11 mouse cellular contexts compared by ENCODE assay signal in genomic region chr6:114087106-114087505, GRCm38 (mm10). TPM values are rescaled to one million over a fixed set of nuclear protein-coding genes. Genes with fewer than 3 reads are reported as not detected.
DNase-seq lines count a peak whose midpoint lies in the region; ATAC-seq and TF ChIP-seq lines count a peak whose summit lies in the region.
"Had no signal": no experiment of that assay in that cellular context is flagged by ENCODE, and none has a peak within 500 bp of the region (broad histone marks: within the 10 kb centered on the region; RNA-seq: fewer than 3 reads in every experiment).

No protein-coding gene starts in this region.

- H3K4me3 ChIP-seq in intestine, embryonic 14.5 days (ENCODE audit: low read depth, low read length) = no peak overlapping the region
- no peak overlapping the region for H3K4me3 ChIP-seq in intestine, embryonic 15.5 days (replicated peaks)
- no peak overlapping the region for H3K4me3 ChIP-seq in limb, embryonic 11.5 days (ENCODE audit: low read depth, low read length)
- no peak overlapping the region for H3K4me3 ChIP-seq in layer of hippocampus, adult 2 months
- H3K4me3 ChIP-seq: liver, embryonic 15.5 days had no signal

- H3K36me3 ChIP-seq in intestine, embryonic 14.5 days (ENCODE audit: control insufficient read depth, insufficient read depth, low read length) = no peaks in the 10 kb centered on the region
- H3K36me3 ChIP-seq in intestine, embryonic 15.5 days = no peaks in the 10 kb centered on the region
- no peaks in the 10 kb centered on the region for H3K36me3 ChIP-seq in limb, embryonic 11.5 days (ENCODE audit: control insufficient read depth, insufficient read depth, low read length)
- H3K36me3 ChIP-seq: liver, embryonic 15.5 days had no signal

- no peak overlapping the region for H3K9ac ChIP-seq in intestine, embryonic 14.5 days (ENCODE audit: low read length)
- H3K9ac ChIP-seq in intestine, embryonic 15.5 days = no peak overlapping the region
- no peak overlapping the region for H3K9ac ChIP-seq in limb, embryonic 11.5 days (ENCODE audit: low read length)
- H3K9ac ChIP-seq: liver, embryonic 15.5 days had no signal

- H3K27ac ChIP-seq in intestine, embryonic 14.5 days (ENCODE audit: low read depth) = no peak overlapping the region
- no peak overlapping the region for H3K27ac ChIP-seq in intestine, embryonic 15.5 days
- H3K27ac ChIP-seq in limb, embryonic 11.5 days (replicated peaks; ENCODE audit: low read depth, low read length) = no peak overlapping the region
- H3K27ac ChIP-seq in layer of hippocampus, adult 2 months = no peak overlapping the region
- H3K27ac ChIP-seq: liver, embryonic 15.5 days had no signal

- no peak for TF ChIP-seq CTCF in layer of hippocampus, adult 2 months (conservative IDR thresholded peaks at IDR 0.05)

- DNase-seq in intestine, embryonic 14.5 days (ENCODE audit: low spot score) = peak; percentile 89
- peak; percentile 65 for DNase-seq in ES-CJ7 (ENCODE audit: low read depth, low spot score)
- DNase-seq in adrenal gland, postnatal 25 days = peak; percentile 35
- DNase-seq in limb, embryonic 11.5 days (ENCODE audit: low spot score) = peak; percentile 86
- DNase-seq in layer of hippocampus, adult 2 months (ENCODE audit: low spot score in 2 of 2) = no peak
- DNase-seq in right cerebral cortex, postnatal 14 days = no peak
- DNase-seq: gastrocnemius, postnatal 36 days; right cerebral cortex, postnatal 4 days had no signal

- no peaks in the 10 kb centered on the region for H3K4me1 ChIP-seq in intestine, embryonic 14.5 days (replicated peaks; ENCODE audit: control insufficient read depth, insufficient read depth, low read length)
- H3K4me1 ChIP-seq in intestine, embryonic 15.5 days (replicated peaks) = no peaks in the 10 kb centered on the region
- H3K4me1 ChIP-seq in limb, embryonic 11.5 days (ENCODE audit: control insufficient read depth, insufficient read depth, low read length) = no peaks in the 10 kb centered on the region
- H3K4me1 ChIP-seq: liver, embryonic 15.5 days had no signal

- no peak overlapping the region for H3K4me2 ChIP-seq in intestine, embryonic 14.5 days (ENCODE audit: low read length)
- H3K4me2 ChIP-seq in intestine, embryonic 15.5 days (replicated peaks) = no peak overlapping the region
- H3K4me2 ChIP-seq in limb, embryonic 11.5 days (ENCODE audit: low read depth, severe bottlenecking) = no peak overlapping the region
- H3K4me2 ChIP-seq: liver, embryonic 15.5 days had no signal

- no peaks in the 10 kb centered on the region for H3K27me3 ChIP-seq in intestine, embryonic 14.5 days (replicated peaks; ENCODE audit: control insufficient read depth, insufficient read depth, low read length)
- H3K27me3 ChIP-seq in intestine, embryonic 15.5 days (replicated peaks) = peaks cover 3% of the 10 kb centered on the region; the same call in 1 of the 2 replicates
- H3K27me3 ChIP-seq in limb, embryonic 11.5 days (ENCODE audit: control insufficient read depth, insufficient read depth, low read length) = 0 out of 2 replicates have a peak, but pooled peaks cover 3% of the 10 kb centered on the region
- H3K27me3 ChIP-seq: liver, embryonic 15.5 days had no signal

- 17% methylated on average over 7 of the region's 7 CpGs for WGBS in intestine, embryonic 14.5 days
- 22% methylated on average over 7 of the region's 7 CpGs for WGBS in intestine, embryonic 15.5 days
- WGBS in limb, embryonic 11.5 days = 19% methylated on average over 7 of the region's 7 CpGs

- no peaks in the 10 kb centered on the region for H3K9me3 ChIP-seq in intestine, embryonic 14.5 days (ENCODE audit: control insufficient read depth, low read length)
- H3K9me3 ChIP-seq in intestine, embryonic 15.5 days = no peaks in the 10 kb centered on the region
- H3K9me3 ChIP-seq in limb, embryonic 11.5 days (ENCODE audit: control insufficient read depth, low read length) = no peaks in the 10 kb centered on the region
- H3K9me3 ChIP-seq: liver, embryonic 15.5 days had no signal

- ATAC-seq in intestine, embryonic 14.5 days (replicated peaks; ENCODE audit: low FRiP score, low TSS enrichment, low read depth) = no peak
- no peak for ATAC-seq in intestine, embryonic 15.5 days
- ATAC-seq in limb, embryonic 11.5 days (ENCODE audit: insufficient number of reproducible peaks, low FRiP score, low TSS enrichment, low read depth) = no peak
- ATAC-seq in megakaryocyte-erythroid progenitor cell, adult 5-6 weeks (replicated peaks; ENCODE audit: low FRiP score, low TSS enrichment, poor library complexity, severe bottlenecking) = no peak

RNA-seq across cellular contexts. Expression of gene Slc6a11, which starts 43.9 kb away (rescaled TPM):
- polyA plus RNA-seq in intestine, embryonic 14.5 days (2014; fragmentation: Nextera tagmentation; extraction: Ambion mirVana) = 0.05 and 0.08 TPM in 2 replicates
- polyA plus RNA-seq in intestine, embryonic 15.5 days (2015; fragmentation: Nextera tagmentation; extraction: Ambion mirVana) = 0.24 and 0.29 TPM in 2 replicates
- 0.18 TPM in 1 of 2 replicates, not detected in the other for total RNA-seq in adrenal gland, postnatal 25 days (2021)
- 0.08 TPM in 1 of 2 replicates, not detected in the other for polyA plus RNA-seq in limb, embryonic 11.5 days (2014; fragmentation: Nextera tagmentation; extraction: Ambion mirVana)
- not detected in 2 replicates for total RNA-seq in megakaryocyte-erythroid progenitor cell, adult 5-6 weeks (2014; fragmentation: Nextera tagmentation)
- not detected in 2 replicates for total RNA-seq in megakaryocyte-erythroid progenitor cell, adult 5-6 weeks (2017)
- total RNA-seq in layer of hippocampus, adult 2 months (2021) = 10 to 100 TPM; 86.7 to 88.2 TPM

RNA-seq across cellular contexts. Expression of gene Atp2b2, which starts 44.7 kb away (rescaled TPM):
- polyA plus RNA-seq in intestine, embryonic 14.5 days (2014; fragmentation: Nextera tagmentation; extraction: Ambion mirVana) = 1.2 and 1.7 TPM in 2 replicates
- polyA plus RNA-seq in intestine, embryonic 15.5 days (2015; fragmentation: Nextera tagmentation; extraction: Ambion mirVana) = 1.00 and 1.1 TPM in 2 replicates
- total RNA-seq in adrenal gland, postnatal 25 days (2021) = 3.8 and 8.1 TPM in 2 replicates
- polyA plus RNA-seq in limb, embryonic 11.5 days (2014; fragmentation: Nextera tagmentation; extraction: Ambion mirVana) = 0.07 and 0.09 TPM in 2 replicates
- not detected in 2 replicates for total RNA-seq in megakaryocyte-erythroid progenitor cell, adult 5-6 weeks (2014; fragmentation: Nextera tagmentation)
- total RNA-seq in megakaryocyte-erythroid progenitor cell, adult 5-6 weeks (2017) = not detected in 2 replicates
- 100 to 1,000 TPM; 330 to 337 TPM for total RNA-seq in layer of hippocampus, adult 2 months (2021)

Comparison
In these comparisons a context has a peak if more than half of its experiments do, and no peak if none do; other contexts are left out.
1. DNase-seq: peak in intestine, embryonic 14.5 days (single experiment), ES-CJ7 (single experiment), adrenal gland, postnatal 25 days (single experiment) and limb, embryonic 11.5 days (single experiment); none in layer of hippocampus, adult 2 months (0 of 2) and right cerebral cortex, postnatal 14 days (single experiment).
2. RNA of gene Slc6a11, which starts 43.9 kb away (total RNA-seq): 86.7 to 88.2 TPM in layer of hippocampus, adult 2 months; 0.18 TPM in adrenal gland, postnatal 25 days and not detected in megakaryocyte-erythroid progenitor cell, adult 5-6 weeks; every median in the first group is over 10 times any median in the second.
3. RNA of gene Atp2b2, which starts 44.7 kb away (total RNA-seq): 330 to 337 TPM in layer of hippocampus, adult 2 months; 3.8 to 8.1 TPM in adrenal gland, postnatal 25 days and not detected in megakaryocyte-erythroid progenitor cell, adult 5-6 weeks; every median in the first group is over 10 times any median in the second.